Comparison of ENCODE assay signal across 20 mouse cellular contexts in genomic region chr6:72631700-72632099, GRCm38 (mm10). TPM values are rescaled to one million over a fixed set of nuclear protein-coding genes. Genes with fewer than 3 reads are reported as not detected.
DNase-seq lines count a peak whose midpoint lies in the region; ATAC-seq and TF ChIP-seq lines count a peak whose summit lies in the region.
"Had no signal": no experiment of that assay in that cellular context is flagged by ENCODE, and none has a peak within 500 bp of the region (broad histone marks: within the 10 kb centered on the region; RNA-seq: fewer than 3 reads in every experiment).

No protein-coding gene starts in this region.

- H3K4me2 ChIP-seq in embryonic facial prominence, embryonic 15.5 days (replicated peaks): no peak overlapping the region
- H3K4me2 ChIP-seq in hindbrain, embryonic 12.5 days (replicated peaks): no peak overlapping the region
- H3K4me2 ChIP-seq in kidney, embryonic 16.5 days (replicated peaks; ENCODE audit: low read depth, low read length): no peak overlapping the region
- no peak overlapping the region for H3K4me2 ChIP-seq in hindbrain, postnatal 0 days (ENCODE audit: low read depth, low read length)
- H3K4me2 ChIP-seq: embryonic facial prominence, embryonic 13.5 days; forebrain, embryonic 13.5 days; heart, embryonic 15.5 days; intestine, embryonic 15.5 days had no signal

- WGBS in embryonic facial prominence, embryonic 15.5 days: 76% methylated on average over 6 of the region's 6 CpGs
- 88% methylated on average over 6 of the region's 6 CpGs for WGBS in embryonic facial prominence, embryonic 10.5 days
- 88% methylated on average over 6 of the region's 6 CpGs for WGBS in hindbrain, embryonic 12.5 days
- 84% methylated on average over 6 of the region's 6 CpGs for WGBS in hindbrain, embryonic 10.5 days
- WGBS in kidney, embryonic 16.5 days: 73% methylated on average over 6 of the region's 6 CpGs
- WGBS in hindbrain, postnatal 0 days: 56% methylated on average over 6 of the region's 6 CpGs

- no peak for TF ChIP-seq CTCF in hindbrain, postnatal 0 days (IDR thresholded peaks at IDR 0.05; ENCODE audit: low read depth)

- H3K27ac ChIP-seq in embryonic facial prominence, embryonic 15.5 days (replicated peaks): no peak overlapping the region
- no peak overlapping the region for H3K27ac ChIP-seq in embryonic facial prominence, embryonic 10.5 days (replicated peaks)
- H3K27ac ChIP-seq in hindbrain, embryonic 12.5 days: no peak overlapping the region
- no peak overlapping the region for H3K27ac ChIP-seq in hindbrain, embryonic 10.5 days
- H3K27ac ChIP-seq in kidney, embryonic 16.5 days (ENCODE audit: low read length): 0 out of 2 replicates have a peak overlapping the region, but pooled peaks have one; percentile 7
- H3K27ac ChIP-seq in hindbrain, postnatal 0 days: peak overlapping the region; percentile 56
- H3K27ac ChIP-seq: embryonic facial prominence, embryonic 13.5 days; forebrain, embryonic 13.5 days; heart, embryonic 15.5 days; intestine, embryonic 15.5 days had no signal

- H3K4me3 ChIP-seq in embryonic facial prominence, embryonic 15.5 days (replicated peaks): no peak overlapping the region
- H3K4me3 ChIP-seq in embryonic facial prominence, embryonic 10.5 days: no peak overlapping the region
- H3K4me3 ChIP-seq in hindbrain, embryonic 12.5 days: no peak overlapping the region
- no peak overlapping the region for H3K4me3 ChIP-seq in hindbrain, embryonic 10.5 days
- H3K4me3 ChIP-seq in kidney, embryonic 16.5 days (ENCODE audit: low read length): no peak overlapping the region
- H3K4me3 ChIP-seq in hindbrain, postnatal 0 days (ENCODE audit: low read length): no peak overlapping the region
- H3K4me3 ChIP-seq: embryonic facial prominence, embryonic 13.5 days; forebrain, embryonic 13.5 days; heart, embryonic 15.5 days; intestine, embryonic 15.5 days had no signal

- no peaks in the 10 kb centered on the region for H3K27me3 ChIP-seq in embryonic facial prominence, embryonic 15.5 days
- no peaks in the 10 kb centered on the region for H3K27me3 ChIP-seq in embryonic facial prominence, embryonic 10.5 days (replicated peaks; ENCODE audit: low read depth, poor library complexity, severe bottlenecking)
- no peaks in the 10 kb centered on the region for H3K27me3 ChIP-seq in hindbrain, embryonic 12.5 days
- no peaks in the 10 kb centered on the region for H3K27me3 ChIP-seq in hindbrain, embryonic 10.5 days (ENCODE audit: insufficient read depth, poor library complexity, severe bottlenecking)
- no peaks in the 10 kb centered on the region for H3K27me3 ChIP-seq in kidney, embryonic 16.5 days (ENCODE audit: insufficient read depth, low read length)
- H3K27me3 ChIP-seq in hindbrain, postnatal 0 days (ENCODE audit: insufficient read depth, low read length): no peaks in the 10 kb centered on the region
- H3K27me3 ChIP-seq: CH12.LX; embryonic facial prominence, embryonic 13.5 days; forebrain, embryonic 13.5 days; heart, embryonic 15.5 days; intestine, embryonic 15.5 days; Patski had no signal

- no peak overlapping the region for H3K9ac ChIP-seq in embryonic facial prominence, embryonic 15.5 days
- 0 out of 2 replicates have a peak overlapping the region, but pooled peaks have one; percentile 10 for H3K9ac ChIP-seq in hindbrain, embryonic 12.5 days
- no peak overlapping the region for H3K9ac ChIP-seq in kidney, embryonic 16.5 days (replicated peaks; ENCODE audit: low read length)
- no peak overlapping the region for H3K9ac ChIP-seq in hindbrain, postnatal 0 days (replicated peaks; ENCODE audit: low read length)
- H3K9ac ChIP-seq: embryonic facial prominence, embryonic 13.5 days; forebrain, embryonic 13.5 days; heart, embryonic 15.5 days; intestine, embryonic 15.5 days had no signal

- H3K36me3 ChIP-seq in embryonic facial prominence, embryonic 15.5 days: peaks cover 73% of the 10 kb centered on the region
- peaks cover 77% of the 10 kb centered on the region for H3K36me3 ChIP-seq in embryonic facial prominence, embryonic 10.5 days (replicated peaks)
- peaks cover 33% of the 10 kb centered on the region for H3K36me3 ChIP-seq in hindbrain, embryonic 12.5 days
- peaks cover 61% of the 10 kb centered on the region for H3K36me3 ChIP-seq in hindbrain, embryonic 10.5 days
- peaks cover 25% of the 10 kb centered on the region for H3K36me3 ChIP-seq in kidney, embryonic 16.5 days (ENCODE audit: insufficient read depth, low read length)
- no peaks in the 10 kb centered on the region for H3K36me3 ChIP-seq in hindbrain, postnatal 0 days (ENCODE audit: insufficient read depth, low read length)

- no peaks in the 10 kb centered on the region for H3K9me3 ChIP-seq in embryonic facial prominence, embryonic 15.5 days (replicated peaks)
- no peaks in the 10 kb centered on the region for H3K9me3 ChIP-seq in embryonic facial prominence, embryonic 10.5 days
- no peaks in the 10 kb centered on the region for H3K9me3 ChIP-seq in hindbrain, embryonic 12.5 days (replicated peaks)
- H3K9me3 ChIP-seq in hindbrain, embryonic 10.5 days: no peaks in the 10 kb centered on the region
- H3K9me3 ChIP-seq in kidney, embryonic 16.5 days (ENCODE audit: low read length): no peaks in the 10 kb centered on the region
- H3K9me3 ChIP-seq in hindbrain, postnatal 0 days (ENCODE audit: low read length): no peaks in the 10 kb centered on the region
- H3K9me3 ChIP-seq: embryonic facial prominence, embryonic 13.5 days; forebrain, embryonic 13.5 days; heart, embryonic 15.5 days; intestine, embryonic 15.5 days had no signal

- DNase-seq in embryonic facial prominence, embryonic 10.5 days (ENCODE audit: low spot score): no peak
- DNase-seq in hindbrain, embryonic 10.5 days (ENCODE audit: low spot score): no peak
- DNase-seq in kidney, postnatal 36 days: no peak
- peak; percentile 27 for DNase-seq in hindbrain, postnatal 0 days (ENCODE audit: low spot score)
- DNase-seq: adrenal gland, postnatal 14 days; cerebellum, adult 11-12 months; cerebellum, adult 9-11 months; gastrocnemius, postnatal 36 days; heart, adult 11 months; kidney, adult 18-20 months had no signal

- H3K4me1 ChIP-seq in embryonic facial prominence, embryonic 15.5 days: peaks cover 9% of the 10 kb centered on the region; the same call in 1 of the 2 replicates
- peaks cover 11% of the 10 kb centered on the region for H3K4me1 ChIP-seq in embryonic facial prominence, embryonic 10.5 days
- H3K4me1 ChIP-seq in hindbrain, embryonic 12.5 days: no peaks in the 10 kb centered on the region
- peaks cover 8% of the 10 kb centered on the region; the same call in 1 of the 2 replicates for H3K4me1 ChIP-seq in hindbrain, embryonic 10.5 days (replicated peaks)
- H3K4me1 ChIP-seq in kidney, embryonic 16.5 days (ENCODE audit: insufficient read depth, low read length): peaks cover 6% of the 10 kb centered on the region
- no peaks in the 10 kb centered on the region for H3K4me1 ChIP-seq in hindbrain, postnatal 0 days (ENCODE audit: insufficient read depth, low read length)
- H3K4me1 ChIP-seq: forebrain, embryonic 13.5 days had no signal

- 0 out of 2 replicates have a peak, but pooled peaks have one; percentile 25 for ATAC-seq in embryonic facial prominence, embryonic 15.5 days (ENCODE audit: insufficient number of reproducible peaks, low FRiP score, low TSS enrichment, low read depth)
- ATAC-seq in hindbrain, embryonic 12.5 days (ENCODE audit: low FRiP score): no peak; the same call in 1 of the 2 replicates
- no peak for ATAC-seq in kidney, embryonic 16.5 days (ENCODE audit: low FRiP score, low TSS enrichment)
- ATAC-seq in hindbrain, postnatal 0 days: peak; percentile 60
- ATAC-seq: activated CD4-positive, CD25-positive, alpha-beta regulatory T cell, adult 4 months; forebrain, embryonic 13.5 days; intestine, embryonic 15.5 days; Patski had no signal

RNA-seq across cellular contexts. Expression of gene Tgoln1, which starts 14.9 kb away (rescaled TPM):
- 26.9 and 27.3 TPM in 2 replicates for polyA plus RNA-seq in embryonic facial prominence, embryonic 15.5 days (2015; fragmentation: Nextera tagmentation; extraction: Ambion mirVana)
- polyA plus RNA-seq in embryonic facial prominence, embryonic 10.5 days (2016; fragmentation: Nextera tagmentation; extraction: Ambion mirVana): 26.2 and 27.9 TPM in 2 replicates
- polyA plus RNA-seq in hindbrain, embryonic 12.5 days (2016; fragmentation: Nextera tagmentation; extraction: Ambion mirVana): 38.8 and 39.2 TPM in 2 replicates
- polyA plus RNA-seq in hindbrain, embryonic 10.5 days (2016; fragmentation: Nextera tagmentation; extraction: Ambion mirVana): 32.7 and 34.7 TPM in 2 replicates
- polyA plus RNA-seq in kidney, embryonic 16.5 days (2015; fragmentation: Nextera tagmentation; extraction: Ambion mirVana): 43.3 and 46.3 TPM in 2 replicates
- total RNA-seq in hindbrain, postnatal 0 days (2014; rRNA removed): 28.5 and 29.8 TPM in 2 replicates
- polyA plus RNA-seq in hindbrain, postnatal 0 days (2015; fragmentation: Nextera tagmentation; extraction: Ambion mirVana): 36.3 and 36.4 TPM in 2 replicates

RNA-seq across cellular contexts. Expression of gene Retsat, which starts 33.4 kb away (rescaled TPM):
- 18.1 and 18.7 TPM in 2 replicates for polyA plus RNA-seq in embryonic facial prominence, embryonic 15.5 days (2015; fragmentation: Nextera tagmentation; extraction: Ambion mirVana)
- polyA plus RNA-seq in embryonic facial prominence, embryonic 10.5 days (2016; fragmentation: Nextera tagmentation; extraction: Ambion mirVana): 8.6 and 8.9 TPM in 2 replicates
- polyA plus RNA-seq in hindbrain, embryonic 12.5 days (2016; fragmentation: Nextera tagmentation; extraction: Ambion mirVana): 5.8 and 6.9 TPM in 2 replicates
- polyA plus RNA-seq in hindbrain, embryonic 10.5 days (2016; fragmentation: Nextera tagmentation; extraction: Ambion mirVana): 7.7 and 8.5 TPM in 2 replicates
- 33.8 and 36.0 TPM in 2 replicates for polyA plus RNA-seq in kidney, embryonic 16.5 days (2015; fragmentation: Nextera tagmentation; extraction: Ambion mirVana)
- total RNA-seq in hindbrain, postnatal 0 days (2014; rRNA removed): 4.9 and 12.6 TPM in 2 replicates
- 10.0 and 11.6 TPM in 2 replicates for polyA plus RNA-seq in hindbrain, postnatal 0 days (2015; fragmentation: Nextera tagmentation; extraction: Ambion mirVana)

RNA-seq across cellular contexts. Expression of gene Elmod3, which starts 33.5 kb away (rescaled TPM):
- polyA plus RNA-seq in embryonic facial prominence, embryonic 15.5 days (2015; fragmentation: Nextera tagmentation; extraction: Ambion mirVana): 18.8 and 23.9 TPM in 2 replicates
- polyA plus RNA-seq in embryonic facial prominence, embryonic 10.5 days (2016; fragmentation: Nextera tagmentation; extraction: Ambion mirVana): 13.9 and 14.8 TPM in 2 replicates
- 17.6 and 18.1 TPM in 2 replicates for polyA plus RNA-seq in hindbrain, embryonic 12.5 days (2016; fragmentation: Nextera tagmentation; extraction: Ambion mirVana)
- polyA plus RNA-seq in hindbrain, embryonic 10.5 days (2016; fragmentation: Nextera tagmentation; extraction: Ambion mirVana): 13.7 and 15.7 TPM in 2 replicates
- 18.9 and 19.5 TPM in 2 replicates for polyA plus RNA-seq in kidney, embryonic 16.5 days (2015; fragmentation: Nextera tagmentation; extraction: Ambion mirVana)
- total RNA-seq in hindbrain, postnatal 0 days (2014; rRNA removed): 23.8 and 26.1 TPM in 2 replicates
- 16.2 and 18.4 TPM in 2 replicates for polyA plus RNA-seq in hindbrain, postnatal 0 days (2015; fragmentation: Nextera tagmentation; extraction: Ambion mirVana)

Comparison
In these comparisons a context has a peak if more than half of its experiments do, and no peak if none do; other contexts are left out.
1. ATAC-seq: peak in embryonic facial prominence, embryonic 15.5 days (single experiment) and hindbrain, postnatal 0 days (single experiment); none in hindbrain, embryonic 12.5 days (single experiment) and kidney, embryonic 16.5 days (single experiment).
2. H3K27ac ChIP-seq: peak in kidney, embryonic 16.5 days (single experiment) and hindbrain, postnatal 0 days (single experiment); none in embryonic facial prominence, embryonic 15.5 days (single experiment), embryonic facial prominence, embryonic 10.5 days (single experiment), hindbrain, embryonic 12.5 days (single experiment) and hindbrain, embryonic 10.5 days (single experiment).